Mouse (Mus musculus): Measurements from ENCODE around the gene Trim27. TPM values are rescaled to one million over a fixed set of nuclear protein-coding genes. Genes with fewer than 3 reads are reported as not detected.

Trim27 gene
- 10 to 100 TPM; 26.9 to 33.6 TPM for total RNA-seq (2021)

DNA sequence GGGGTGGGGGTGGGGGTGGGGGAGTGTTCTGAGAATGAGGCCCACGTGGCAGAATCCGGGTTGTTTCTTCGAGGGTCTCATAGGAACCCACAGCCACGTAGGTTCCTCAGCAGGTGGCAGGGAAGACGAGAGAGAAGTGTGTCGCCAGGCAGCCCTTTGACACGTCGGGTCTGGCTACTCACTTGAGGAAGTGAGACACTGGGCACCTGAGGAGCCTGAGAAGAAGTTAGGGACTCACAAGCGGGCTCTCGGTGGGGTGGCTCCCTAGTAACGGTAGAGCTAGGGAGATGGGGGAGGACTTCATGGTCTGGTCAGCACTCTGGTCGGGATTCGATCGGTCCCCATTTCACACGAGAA lies at the start of gene Trim27:
Trim27 (plus strand) TSS at position 79 of the 357 bp plus-strand sequence.
- intact Hi-C loops (cut with DNase I): no loop called here
- DNase-seq: no peak

DNA sequence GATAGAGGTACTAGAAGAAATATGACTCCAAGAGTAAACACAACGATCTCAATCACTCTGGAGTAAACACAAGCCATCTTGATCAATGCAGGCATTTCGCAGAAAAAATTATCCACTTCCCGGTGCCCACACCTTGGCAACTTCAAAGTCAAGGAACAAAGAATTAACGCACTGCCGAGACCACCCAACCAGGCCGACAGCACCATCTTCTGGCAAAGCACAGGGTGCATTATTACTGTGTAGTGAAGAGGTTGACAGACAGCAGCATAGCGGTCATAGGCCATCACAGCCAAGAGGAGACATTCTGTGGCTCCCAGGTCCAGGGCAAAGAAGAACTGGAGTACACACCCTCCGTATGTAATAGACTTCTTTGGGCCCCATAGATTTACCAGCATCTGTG lies 36.8 kb upstream of the Trim27 start:
- intact Hi-C loops (cut with DNase I): loop anchor here (5.0 kb wide), 1 partner anchor 830 kb away; no protein-coding TSS in a partner anchor
- no peak for DNase-seq

DNA sequence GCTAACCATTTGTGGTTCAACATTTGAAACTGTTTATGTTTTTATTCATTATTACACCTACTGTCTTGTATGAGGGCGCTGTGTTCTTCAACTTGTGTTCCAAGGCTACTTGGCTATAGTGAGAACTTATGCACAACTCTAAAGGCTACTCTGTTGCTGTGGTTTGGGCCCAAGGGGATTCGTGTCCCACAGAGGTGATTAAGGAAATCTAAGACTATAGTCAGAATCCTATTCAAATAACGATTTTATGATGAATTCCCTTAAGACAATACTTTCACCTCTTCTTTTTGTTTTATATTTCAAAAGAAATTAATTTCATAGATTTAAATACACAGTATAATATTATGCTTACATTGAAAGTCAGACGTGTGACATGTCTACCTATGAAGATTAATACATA lies 33.5 kb upstream of the Trim27 start, which contains the start of gene Olfr1368:
Olfr1368 (minus strand) TSS at position 101 of the 400 bp plus-strand sequence.
- DNase-seq: no peak
- intact Hi-C loops (cut with DNase I): no loop called here

DNA sequence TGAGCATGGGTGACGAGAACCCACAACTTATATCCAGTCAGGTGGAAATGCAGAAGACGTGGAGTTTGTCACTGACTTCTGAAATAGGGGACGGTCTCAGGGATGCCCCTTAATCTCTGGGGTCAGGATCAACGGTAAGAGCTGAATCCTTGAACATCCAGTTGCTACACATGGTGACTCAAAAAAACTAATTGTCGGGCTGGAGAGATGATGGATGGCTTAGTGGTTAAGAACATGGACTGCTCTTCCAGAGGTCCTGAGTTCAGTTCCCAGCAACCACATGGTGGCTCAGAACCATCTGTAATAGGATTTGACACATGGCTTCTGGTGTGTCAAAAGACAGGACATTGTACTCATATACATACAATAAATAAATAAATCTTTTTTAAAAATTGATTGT lies 23.4 kb upstream of the Trim27 start:
- intact Hi-C loops (cut with DNase I): loop anchor here (5.0 kb wide), 3 partner anchors 124 to 859 kb away; no protein-coding TSS in a partner anchor
- DNase-seq: no peak

DNA sequence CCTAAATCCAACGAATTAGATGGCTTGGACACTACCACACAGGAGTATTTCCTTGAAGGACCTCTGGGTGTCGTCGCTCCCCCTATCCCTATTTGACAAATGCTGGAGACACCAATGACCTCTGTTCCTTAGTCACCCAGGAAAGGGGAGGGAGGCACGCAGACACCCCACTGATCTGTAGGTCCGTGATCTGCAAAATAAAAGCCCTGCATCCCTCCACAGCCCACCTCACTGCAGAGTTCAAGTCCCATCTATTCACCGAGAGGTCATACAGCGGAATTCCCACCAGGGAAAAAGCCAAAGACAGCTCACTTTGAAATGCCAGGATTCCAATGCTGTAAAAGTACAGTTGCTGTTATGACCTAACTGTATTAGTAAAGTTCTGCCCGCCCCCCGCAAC lies 21.2 kb upstream of the Trim27 start:
- no peak for DNase-seq
- intact Hi-C loops (cut with DNase I): loop anchor here (2.0 to 5.0 kb wide), 5 partner anchors 117 to 861 kb away; no protein-coding TSS in a partner anchor

DNA sequence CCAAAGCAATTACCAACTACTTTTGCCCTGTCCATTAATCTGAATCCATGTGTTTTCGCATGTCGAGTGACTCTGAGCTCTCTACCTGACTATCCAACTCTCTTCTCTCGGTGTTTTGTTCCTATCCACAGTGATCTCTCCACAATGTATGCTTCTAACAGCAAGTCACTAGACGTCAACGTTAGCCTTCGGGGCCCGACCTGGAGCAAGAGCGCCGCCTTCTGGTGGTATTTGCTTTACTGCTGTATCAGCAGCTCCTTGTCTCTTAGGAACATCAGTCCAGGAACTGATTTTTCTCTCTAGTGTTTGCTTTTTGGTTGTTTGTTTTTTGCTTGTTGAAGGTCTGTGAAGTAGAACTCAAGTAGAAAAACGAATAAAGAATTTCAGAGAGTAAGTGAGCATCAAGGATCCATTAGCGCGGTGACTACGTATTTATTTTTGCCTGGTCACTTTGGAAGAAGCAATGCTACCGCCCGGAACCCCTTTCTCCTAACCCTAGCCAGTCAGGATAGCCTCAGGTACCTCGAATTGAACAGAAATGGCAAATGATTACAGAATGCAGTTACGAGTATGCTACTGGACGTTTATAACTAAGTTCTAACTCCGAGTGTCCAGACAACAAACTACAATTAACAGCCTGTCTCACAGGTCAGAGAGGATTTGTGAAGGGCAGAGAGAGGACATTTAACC lies 20.3 kb upstream of the Trim27 start:
- peak; percentile 87 to 90 for DNase-seq
- intact Hi-C loops (cut with DNase I): loop anchor here (2.0 to 5.0 kb wide), 5 partner anchors 116 to 862 kb away; no protein-coding TSS in a partner anchor

DNA sequence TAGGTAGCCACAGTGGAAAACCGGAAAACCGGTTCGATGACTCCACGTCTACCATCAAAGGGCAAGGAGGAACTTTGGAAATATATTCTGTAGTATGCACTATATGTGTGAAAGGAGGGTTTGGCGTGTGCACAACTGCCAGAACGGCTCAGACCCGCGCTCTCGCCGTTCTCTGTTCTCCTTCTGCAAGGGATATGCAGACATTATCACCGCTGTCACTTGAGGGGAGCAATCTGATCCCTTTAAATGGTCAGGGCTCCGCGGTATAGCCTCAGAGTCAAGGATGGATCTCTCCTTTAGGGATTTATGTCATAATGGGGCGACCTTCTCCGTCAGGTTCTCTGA lies 19.8 kb upstream of the Trim27 start:
- DNase-seq: peak in 1 of 2 experiments; percentile 35
- intact Hi-C loops (cut with DNase I): loop anchor here (2.0 to 5.0 kb wide), 5 partner anchors 115 to 862 kb away; no protein-coding TSS in a partner anchor

DNA sequence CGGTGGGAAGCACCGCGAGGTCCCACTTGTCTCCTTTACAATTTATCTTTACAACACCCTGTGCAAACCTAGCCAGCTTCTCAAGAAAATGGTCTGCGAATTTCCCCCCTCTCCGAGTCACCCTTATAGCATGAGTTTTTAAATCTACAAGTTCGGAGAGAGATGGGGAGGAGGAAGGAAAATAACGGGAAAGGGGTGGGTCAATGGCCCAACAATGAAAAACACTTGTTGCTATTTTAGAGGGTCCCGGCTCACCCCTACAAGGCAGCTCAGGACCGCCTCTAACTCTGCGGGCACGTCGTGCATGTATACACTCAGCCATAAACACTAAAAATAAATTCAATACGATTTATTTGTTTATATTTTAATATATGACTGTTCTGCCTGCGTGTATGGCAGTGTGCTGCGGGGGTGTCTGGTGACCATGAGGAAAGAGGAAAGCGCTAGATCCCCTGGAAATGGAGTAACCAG lies 19.2 kb upstream of the Trim27 start:
- intact Hi-C loops (cut with DNase I): loop anchor here (1.0 to 5.0 kb wide), 3 partner anchors 8 to 862 kb away; no protein-coding TSS in a partner anchor
- peak; percentile 32 to 41 for DNase-seq

DNA sequence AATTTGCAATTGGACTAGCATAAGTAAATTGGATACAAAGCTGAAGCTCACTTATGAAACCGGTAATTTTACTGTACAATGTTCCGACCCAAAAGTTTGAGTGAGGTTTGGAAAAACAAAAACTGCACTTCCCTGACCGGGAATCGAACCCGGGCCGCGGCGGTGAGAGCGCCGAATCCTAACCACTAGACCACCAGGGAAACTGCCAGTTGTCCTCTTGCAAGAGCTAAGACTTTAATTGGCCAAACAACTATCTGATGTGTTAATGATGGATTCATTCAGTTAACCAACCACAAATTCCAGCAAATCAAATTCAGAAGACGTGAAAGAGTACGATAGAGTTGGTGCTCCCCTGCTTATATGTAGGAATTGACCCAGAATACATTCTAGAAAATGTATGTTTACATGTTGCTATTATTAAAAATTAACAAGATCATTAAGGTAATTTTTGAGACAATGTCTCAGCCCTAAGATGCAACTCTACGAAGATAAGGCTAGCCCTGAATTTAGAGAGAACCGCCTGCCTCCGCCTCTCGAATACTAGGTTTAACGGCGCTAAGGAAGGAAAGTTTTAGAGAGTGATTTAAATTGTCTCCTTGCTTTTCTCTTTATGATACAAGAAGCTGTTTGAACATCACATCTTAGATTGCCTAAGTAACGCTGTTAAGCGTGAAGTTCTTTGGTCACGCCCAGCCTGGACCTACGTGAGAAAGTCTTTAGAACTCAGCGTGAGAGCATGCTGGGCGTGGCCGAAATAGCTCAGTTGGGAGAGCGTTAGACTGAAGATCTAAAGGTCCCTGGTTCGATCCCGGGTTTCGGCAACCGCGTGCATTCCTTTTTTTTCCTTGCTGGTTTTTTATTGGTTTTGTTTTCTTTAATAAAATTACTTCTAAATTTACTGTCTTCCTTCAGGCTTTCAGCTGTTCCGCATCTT lies 18.3 kb upstream of the Trim27 start:
- intact Hi-C loops (cut with DNase I): loop anchor here (1.0 to 5.0 kb wide), 3 partner anchors 7 to 861 kb away; no protein-coding TSS in a partner anchor
- peak; percentile 95 to 97 for DNase-seq

DNA sequence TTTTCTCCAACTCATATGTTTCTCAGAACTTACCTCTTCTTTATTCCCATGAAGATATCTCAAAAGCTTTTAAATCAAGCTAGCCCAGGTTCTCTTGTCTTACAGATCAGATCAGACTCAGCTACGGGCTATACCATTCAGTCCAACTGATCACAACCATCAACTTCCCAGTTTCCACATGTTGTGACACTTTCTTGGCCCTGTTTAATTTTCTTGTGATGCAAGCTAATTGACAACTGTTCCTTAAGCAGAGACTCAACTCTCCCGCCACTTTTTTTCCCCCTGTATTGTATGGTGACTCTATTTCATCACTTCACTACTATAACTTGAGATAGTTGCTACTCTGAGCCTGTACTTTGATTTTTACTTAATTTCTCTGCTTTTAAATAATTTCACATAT lies 17.7 kb upstream of the Trim27 start:
- DNase-seq: no peak
- intact Hi-C loops (cut with DNase I): loop anchor here (2.0 to 5.0 kb wide), 2 partner anchors 73 to 861 kb away; no protein-coding TSS in a partner anchor

DNA sequence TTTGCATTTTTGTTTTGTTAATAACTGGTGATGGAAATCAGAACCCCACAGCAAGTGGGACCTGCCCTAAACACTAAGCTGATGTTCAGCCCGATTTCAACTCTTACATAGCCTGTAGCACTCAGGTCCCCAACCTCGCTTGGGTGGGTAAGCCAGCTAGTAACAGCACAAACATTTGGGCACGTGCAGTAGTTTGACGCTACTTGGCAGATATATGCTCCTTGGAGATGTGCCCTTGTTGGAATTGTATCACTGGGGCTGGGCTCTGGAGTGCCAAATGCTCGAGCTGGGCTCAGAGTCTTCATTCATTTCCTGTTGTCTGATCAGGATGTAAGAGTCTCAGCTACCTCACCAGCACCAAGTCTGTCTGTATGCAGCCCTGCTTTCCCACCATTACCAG lies 16.7 kb upstream of the Trim27 start:
- intact Hi-C loops (cut with DNase I): loop anchor here (5.0 kb wide), 1 partner anchor 860 kb away; no protein-coding TSS in a partner anchor
- no peak for DNase-seq

DNA sequence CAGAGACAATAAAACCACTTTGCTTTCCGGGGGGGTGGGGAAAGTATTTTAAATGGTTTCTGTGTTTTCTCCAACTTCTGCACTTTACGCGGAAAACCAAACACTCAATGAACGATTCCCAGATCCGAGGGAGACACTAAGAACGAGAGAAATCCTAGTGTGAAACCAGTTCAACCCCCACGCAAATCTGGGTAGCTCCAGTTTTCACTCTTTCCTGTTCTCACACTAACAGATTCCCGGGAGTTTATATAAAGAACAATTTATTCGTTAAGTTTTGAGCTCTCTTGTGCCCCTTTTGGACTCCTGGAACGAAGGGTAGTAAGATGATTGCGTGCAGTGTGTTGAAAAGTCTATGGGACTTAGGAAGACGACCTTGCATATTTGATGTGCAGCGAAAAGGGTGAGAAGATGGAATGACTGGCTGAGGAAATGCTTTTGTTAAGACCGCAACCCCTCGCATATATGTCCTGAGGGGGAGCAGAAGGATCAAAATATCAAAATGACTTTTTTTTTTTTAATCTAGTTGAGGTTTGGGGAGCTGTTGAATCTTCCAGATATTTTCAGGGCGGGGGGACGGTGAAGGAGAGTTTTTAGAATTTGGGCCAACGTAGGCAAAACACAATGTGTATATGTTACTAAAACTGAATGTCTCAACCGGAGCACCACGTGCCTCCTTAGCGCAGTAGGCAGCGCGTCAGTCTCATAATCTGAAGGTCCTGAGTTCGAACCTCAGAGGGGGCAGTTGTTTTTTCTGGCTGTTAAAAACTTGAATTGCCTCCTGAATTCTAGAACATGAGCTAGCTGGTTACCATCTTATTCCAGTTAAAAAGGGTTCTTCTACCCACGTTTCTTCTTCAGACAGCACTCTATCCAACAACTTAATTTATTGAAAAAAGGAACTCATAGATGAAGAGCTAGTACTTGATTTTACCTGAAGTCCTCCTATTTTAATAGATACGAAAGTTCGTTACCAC lies 12.0 kb upstream of the Trim27 start:
- intact Hi-C loops (cut with DNase I): no loop called here

DNA sequence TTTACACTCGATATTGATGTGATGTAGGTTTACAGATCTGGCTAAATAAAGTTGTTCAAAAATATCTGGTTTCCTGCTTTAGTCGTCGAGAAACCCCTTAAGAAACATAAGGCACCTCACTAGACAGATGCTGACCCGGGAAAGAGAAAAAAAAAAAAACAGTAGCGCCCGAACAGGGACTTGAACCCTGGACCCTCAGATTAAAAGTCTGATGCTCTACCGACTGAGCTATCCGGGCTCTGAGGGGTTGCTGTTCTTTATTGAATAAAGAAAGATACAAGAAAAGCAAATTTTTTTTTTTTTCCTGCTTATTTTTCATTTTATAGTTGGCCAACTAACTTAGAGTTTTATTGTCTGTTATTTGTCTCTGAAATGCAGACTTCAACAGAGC lies 11.3 kb upstream of the Trim27 start:
- intact Hi-C loops (cut with DNase I): loop anchor here (1.0 to 2.0 kb wide), 2 partner anchors 8 to 33 kb away; no protein-coding TSS in a partner anchor
- peak; percentile 43 to 55 for DNase-seq

More for the DNA sequence above, 12.0 kb upstream of the Trim27 start:
- DNase-seq: peak; percentile 83 to 85

DNA sequence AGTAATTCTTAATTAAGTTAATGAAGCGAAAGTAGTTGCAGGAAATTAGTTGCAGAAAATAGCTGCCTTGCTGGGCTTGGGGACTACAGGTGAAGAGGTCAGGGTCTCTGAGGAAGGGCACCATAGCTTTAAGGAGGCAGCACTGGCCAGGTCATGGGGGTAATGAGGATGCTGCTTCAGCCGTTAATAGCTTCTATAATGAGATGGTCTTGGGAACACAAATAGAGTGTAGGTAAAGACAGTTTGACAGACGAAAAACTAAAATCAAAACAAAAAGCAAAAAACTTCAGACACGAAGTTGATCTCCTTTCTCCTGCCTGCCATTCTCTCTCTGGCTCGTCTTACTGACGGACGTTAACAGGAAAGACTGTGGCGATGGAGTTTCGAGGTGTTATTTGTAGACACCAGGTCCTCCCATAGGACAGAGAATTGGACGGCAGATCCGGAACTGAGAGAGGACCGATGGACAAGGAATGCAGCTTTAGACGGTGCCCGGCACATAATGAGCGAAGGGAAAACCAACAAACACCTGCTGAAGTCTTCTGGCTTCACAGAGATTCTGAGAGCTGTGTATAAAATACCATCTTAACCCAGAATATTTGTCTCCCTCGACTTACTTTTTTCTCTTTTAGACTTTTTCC lies 10.8 kb upstream of the Trim27 start:
- peak; percentile 53 to 55 for DNase-seq
- intact Hi-C loops (cut with DNase I): loop anchor here (1.0 to 2.0 kb wide), 2 partner anchors 8 to 32 kb away; no protein-coding TSS in a partner anchor

DNA sequence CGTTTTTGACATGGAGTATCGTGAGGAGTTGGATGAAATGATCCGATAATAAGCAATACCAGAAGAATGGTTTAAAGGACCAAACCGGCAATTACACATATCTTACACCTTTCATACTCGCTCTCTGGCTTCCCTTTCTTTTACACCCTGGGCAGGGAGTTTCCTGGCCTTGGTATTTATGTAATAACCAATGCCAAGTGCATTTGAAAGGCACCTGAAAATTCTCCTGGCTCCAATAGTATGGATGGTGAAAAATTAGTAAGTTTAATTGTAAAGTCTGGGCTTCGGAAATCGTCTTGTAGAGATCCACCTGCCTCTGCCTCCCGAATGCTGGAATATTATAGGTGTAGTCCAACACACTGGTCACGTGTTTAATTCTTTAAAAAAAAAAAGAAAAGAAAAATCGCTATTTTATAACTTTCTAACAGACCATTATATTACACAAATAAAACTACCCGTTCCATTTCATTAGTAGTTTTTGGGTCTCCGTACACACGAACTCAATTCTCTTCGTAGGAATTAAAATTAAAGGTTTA lies 10.1 kb upstream of the Trim27 start:
- intact Hi-C loops (cut with DNase I): loop anchor here (2.0 kb wide), 1 partner anchor 32 kb away; no protein-coding TSS in a partner anchor
- DNase-seq: peak; percentile 17 to 31

DNA sequence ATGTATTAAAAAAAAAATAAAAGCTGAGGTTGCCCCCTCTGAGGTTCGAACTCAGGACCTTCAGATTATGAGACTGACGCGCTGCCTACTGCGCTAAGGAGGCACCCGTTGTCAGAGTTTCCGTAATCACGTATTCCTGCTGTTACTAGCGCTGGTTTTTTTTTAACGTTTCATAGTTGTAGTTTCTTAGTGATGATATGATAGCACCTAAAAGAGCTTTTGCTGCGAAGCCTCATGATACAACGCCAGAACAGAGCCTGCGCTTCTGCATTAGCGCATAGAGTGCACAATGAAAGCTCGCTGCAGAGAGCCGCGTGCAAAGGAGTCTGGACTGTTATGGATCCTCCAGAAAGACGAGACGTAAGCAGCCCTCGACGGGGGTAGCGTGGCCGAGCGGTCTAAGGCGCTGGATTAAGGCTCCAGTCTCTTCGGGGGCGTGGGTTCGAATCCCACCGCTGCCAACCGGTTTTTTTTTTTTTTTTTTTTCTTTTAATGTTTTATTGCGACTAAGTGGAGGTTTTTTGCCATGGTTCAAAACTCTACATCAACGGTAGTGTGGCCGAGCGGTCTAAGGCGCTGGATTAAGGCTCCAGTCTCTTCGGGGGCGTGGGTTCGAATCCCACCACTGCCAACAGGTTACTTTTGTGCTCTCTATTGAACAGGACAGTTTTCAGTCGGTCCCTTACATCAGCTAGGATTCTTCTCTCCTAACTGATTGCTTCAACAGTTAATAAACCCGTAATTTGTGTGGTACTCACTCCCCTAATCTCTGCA lies 9.4 kb upstream of the Trim27 start:
- intact Hi-C loops (cut with DNase I): loop anchor here (2.0 to 5.0 kb wide), 4 partner anchors 31 to 542 kb away; no protein-coding TSS in a partner anchor
- DNase-seq: peak; percentile 81 to 82

DNA sequence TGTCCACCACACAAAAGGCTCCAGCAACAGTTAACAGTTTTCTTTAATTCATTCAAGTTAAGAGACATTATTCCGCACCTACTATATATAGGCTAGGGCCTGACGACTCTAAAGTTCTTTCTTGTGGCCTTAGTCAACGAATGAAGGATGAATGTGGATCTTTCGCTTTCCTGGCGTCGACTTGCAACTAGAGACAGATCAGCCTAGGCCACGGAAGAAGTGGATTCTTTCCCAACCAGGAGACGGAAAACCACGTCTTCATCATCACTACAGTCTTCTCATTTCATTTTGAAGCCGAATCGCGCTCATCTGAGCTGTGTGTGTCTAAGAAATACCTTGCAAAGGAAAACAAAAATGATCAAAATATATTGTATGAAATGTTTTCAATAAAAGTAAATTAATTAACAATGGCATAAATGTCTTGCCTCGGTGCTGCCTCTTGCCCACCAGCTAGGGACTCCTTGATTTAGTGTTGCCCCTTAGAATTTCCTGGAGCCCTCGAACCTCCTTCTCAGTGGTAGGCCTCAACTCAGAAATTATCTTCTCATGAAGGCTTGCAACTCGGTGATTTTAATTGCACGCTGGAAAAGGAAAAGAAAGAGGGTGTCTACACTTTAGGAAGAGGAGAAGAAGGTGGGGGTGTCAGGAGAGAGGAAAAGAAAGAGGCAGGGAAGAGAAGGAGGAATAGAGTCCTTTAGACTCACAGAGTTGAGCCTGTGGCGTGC lies 8.7 kb upstream of the Trim27 start:
- intact Hi-C loops (cut with DNase I): loop anchor here (5.0 kb wide), 3 partner anchors 62 to 542 kb away; no protein-coding TSS in a partner anchor
- DNase-seq: no peak

All from heart, postnatal 10 days (tissue).